Mouse (Mus musculus): ENCODE measurements around the gene Vps33b.

DNA sequence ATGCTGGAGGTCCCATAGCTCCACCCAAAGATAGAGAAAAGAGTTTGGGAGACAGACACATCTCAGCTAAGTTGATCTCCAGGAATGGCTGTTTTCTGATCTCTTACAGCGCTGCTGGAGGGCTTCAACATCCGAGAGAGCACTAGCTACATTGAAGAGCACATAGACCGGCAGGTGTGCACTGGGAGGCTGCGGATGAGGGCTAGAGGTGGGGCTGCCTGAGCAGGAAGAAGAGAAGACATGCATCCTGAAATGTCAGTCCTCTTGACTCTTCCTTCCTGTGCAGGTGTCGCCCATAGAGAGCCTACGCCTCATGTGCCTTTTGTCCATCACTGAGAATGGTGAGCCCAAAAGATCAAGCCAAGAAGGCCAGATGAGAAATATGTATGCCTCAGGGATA is 16.3 kb downstream of the Vps33b start:
- no peak for TF ChIP-seq CTCF (IDR thresholded peaks at IDR 0.05; ENCODE audit: control insufficient read depth, insufficient read depth, low read length)
- TF ChIP-seq POLR2A (IDR thresholded peaks at IDR 0.05; ENCODE audit: borderline replicate concordance, control insufficient read depth, low read depth, low read length): no peak

Data from bone marrow, adult 2 months (tissue).